8 mouse cellular contexts compared by ENCODE assay signal in the genomic region with DNA sequence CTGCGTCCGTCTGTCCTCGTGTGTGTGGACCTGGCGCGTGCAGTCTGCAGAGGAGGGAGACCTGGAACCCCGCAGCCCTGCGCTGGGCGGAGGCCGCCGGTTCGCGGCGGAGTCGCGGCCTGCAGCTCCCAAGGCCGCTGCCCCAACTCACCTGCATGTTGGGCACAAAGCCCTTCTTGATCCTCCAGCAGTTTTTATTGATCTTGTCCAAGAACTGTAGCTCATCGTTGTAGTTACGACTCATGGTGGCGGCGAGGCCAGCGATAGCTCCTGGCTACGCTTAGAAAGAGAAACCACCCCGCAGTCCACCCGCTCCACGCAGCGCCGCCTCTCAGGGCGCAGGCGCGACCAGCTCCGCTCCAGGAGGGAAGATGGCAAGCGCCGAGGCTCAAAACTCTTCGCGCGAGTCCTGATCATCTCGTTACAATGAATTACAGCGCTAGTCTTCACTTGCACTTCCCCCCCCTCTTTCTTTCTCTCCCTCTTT. TPM values are rescaled to one million over a fixed set of nuclear protein-coding genes. Genes with fewer than 3 reads are reported as not detected.
DNase-seq lines count a peak whose midpoint lies in the region; ATAC-seq and TF ChIP-seq lines count a peak whose summit lies in the region.

Gene Rtcb (minus strand): TSS at position 360 of the 487 bp plus-strand sequence.

- peak; percentile 85 for DNase-seq in G1E (ENCODE audit: low spot score)
- DNase-seq in cerebellum, adult 18-20 months: peak; percentile 90 to 99
- peak; percentile 96 to 99 for DNase-seq in heart, postnatal 36 days
- DNase-seq in layer of hippocampus, adult 2 months (ENCODE audit: low spot score in 2 of 2): peak; percentile 95 to 98
- DNase-seq in lung, embryonic 14.5 days: peak; percentile 98
- DNase-seq in thymus, adult 2 months: peak; percentile 97

- ATAC-seq in G1E (ENCODE audit: extremely low read depth, insufficient number of reproducible peaks, low FRiP score, poor library complexity, severe bottlenecking): peak; percentile 78
- peak; percentile 96 for ATAC-seq in forebrain, embryonic 16.5 days
- peak; percentile 92 for ATAC-seq in lung, embryonic 14.5 days (ENCODE audit: insufficient read depth)

- H3K9ac ChIP-seq in forebrain, embryonic 16.5 days (replicated peaks; ENCODE audit: low read depth, low read length): peak within 1 kb of the TSS; percentile 90
- H3K9ac ChIP-seq in lung, embryonic 14.5 days: peak within 1 kb of the TSS; percentile 92

- WGBS in forebrain, embryonic 16.5 days: under 1% methylated on average over 38 of the region's 38 CpGs
- WGBS in lung, embryonic 14.5 days: under 1% methylated on average over 38 of the region's 38 CpGs
- WGBS in olfactory bulb, adult 2 months: under 1% methylated on average over 38 of the region's 38 CpGs
- under 1% methylated on average over 38 of the region's 38 CpGs for WGBS in thymus, adult 2 months

- peak within 1 kb of the TSS; percentile 98 for H3K4me3 ChIP-seq in G1E (ENCODE audit: low read depth, low read length)
- H3K4me3 ChIP-seq in forebrain, embryonic 16.5 days (replicated peaks; ENCODE audit: low read length): peak within 1 kb of the TSS; percentile 99
- peak within 1 kb of the TSS; percentile 94 for H3K4me3 ChIP-seq in layer of hippocampus, adult 2 months
- H3K4me3 ChIP-seq in lung, embryonic 14.5 days (ENCODE audit: low read depth, low read length): peak within 1 kb of the TSS; percentile 85
- H3K4me3 ChIP-seq in olfactory bulb, adult 2 months (ENCODE audit: insufficient read depth, low read depth, low read length): peak within 1 kb of the TSS; percentile 79
- H3K4me3 ChIP-seq in thymus, adult 2 months (ENCODE audit: control insufficient read depth, insufficient read depth, low read length): peak within 1 kb of the TSS; percentile 75

- peaks cover 33% of the 10 kb centered on the region for H3K36me3 ChIP-seq in G1E (replicated peaks)
- H3K36me3 ChIP-seq in forebrain, embryonic 16.5 days (ENCODE audit: control insufficient read depth, insufficient read depth): peaks cover 7% of the 10 kb centered on the region; the same call in 1 of the 2 replicates
- H3K36me3 ChIP-seq in lung, embryonic 14.5 days (ENCODE audit: insufficient read depth): peaks cover 27% of the 10 kb centered on the region
- peaks cover 18% of the 10 kb centered on the region for H3K36me3 ChIP-seq in thymus, adult 2 months (ENCODE audit: control insufficient read depth, insufficient read depth, low read length)

- intact Hi-C loops in heart, postnatal 36 days (cut with DNase I): loop anchor here (5.0 to 10.0 kb wide), 2 partner anchors 40 to 747 kb away; partner anchors contain the start of genes Hsp90b1, Prdm4 and Ttc41

- peaks cover 7% of the 10 kb centered on the region for H3K27me3 ChIP-seq in G1E (ENCODE audit: insufficient read depth, low read length)
- H3K27me3 ChIP-seq in forebrain, embryonic 16.5 days (replicated peaks; ENCODE audit: control insufficient read depth, insufficient read depth, low read length): no peaks in the 10 kb centered on the region; the same call in 1 of the 2 replicates
- H3K27me3 ChIP-seq in lung, embryonic 14.5 days (ENCODE audit: insufficient read depth, low read length): no peaks in the 10 kb centered on the region
- no peaks in the 10 kb centered on the region for H3K27me3 ChIP-seq in thymus, adult 2 months (ENCODE audit: control insufficient read depth, insufficient read depth, low read length)

- H3K27ac ChIP-seq in forebrain, embryonic 16.5 days (ENCODE audit: low read length): peak within 1 kb of the TSS; percentile 67
- H3K27ac ChIP-seq in layer of hippocampus, adult 2 months: peak within 1 kb of the TSS; percentile 85
- peak within 1 kb of the TSS; percentile 76 for H3K27ac ChIP-seq in lung, embryonic 14.5 days (ENCODE audit: low read depth)
- peak within 1 kb of the TSS; percentile 1; the same call in 1 of the 2 replicates for H3K27ac ChIP-seq in olfactory bulb, adult 2 months (ENCODE audit: insufficient read depth, low read depth, low read length)
- H3K27ac ChIP-seq in thymus, adult 2 months (ENCODE audit: control insufficient read depth, insufficient read depth, low read length): no peak within 1 kb of the TSS; the same call in 1 of the 2 replicates

- TF ChIP-seq CTCF in G1E (IDR thresholded peaks at IDR 0.05; ENCODE audit: low read depth, low read length): no peak
- TF ChIP-seq CTCF in layer of hippocampus, adult 2 months (conservative IDR thresholded peaks at IDR 0.05): no peak
- no peak for TF ChIP-seq CTCF in lung, embryonic 14.5 days (IDR thresholded peaks at IDR 0.05; ENCODE audit: low read depth)
- TF ChIP-seq CTCF in olfactory bulb, adult 2 months (IDR thresholded peaks at IDR 0.05; ENCODE audit: insufficient read depth, low read depth, low read length): no peak
- no peak for TF ChIP-seq CTCF in thymus, adult 2 months (IDR thresholded peaks at IDR 0.05; ENCODE audit: borderline replicate concordance, control insufficient read depth, extremely low read depth, insufficient read depth, low read length, poor library complexity)

- H3K4me2 ChIP-seq in forebrain, embryonic 16.5 days (ENCODE audit: low read length): peak within 1 kb of the TSS; percentile 96
- H3K4me2 ChIP-seq in lung, embryonic 14.5 days: peak within 1 kb of the TSS; percentile 92

- no peaks in the 10 kb centered on the region for H3K9me3 ChIP-seq in G1E (replicated peaks)
- no peaks in the 10 kb centered on the region for H3K9me3 ChIP-seq in forebrain, embryonic 16.5 days (ENCODE audit: control insufficient read depth, low read length)
- H3K9me3 ChIP-seq in lung, embryonic 14.5 days (ENCODE audit: low read depth, low read length): no peaks in the 10 kb centered on the region

- peaks cover 36% of the 10 kb centered on the region for H3K4me1 ChIP-seq in G1E (ENCODE audit: insufficient read depth, low read depth, low read length)
- H3K4me1 ChIP-seq in forebrain, embryonic 16.5 days (replicated peaks; ENCODE audit: control insufficient read depth, insufficient read depth, low read length): peaks cover 7% of the 10 kb centered on the region
- H3K4me1 ChIP-seq in lung, embryonic 14.5 days (ENCODE audit: insufficient read depth): no peaks in the 10 kb centered on the region
- H3K4me1 ChIP-seq in olfactory bulb, adult 2 months (ENCODE audit: control insufficient read depth, insufficient read depth, low read length): no peaks in the 10 kb centered on the region
- H3K4me1 ChIP-seq in thymus, adult 2 months (replicated peaks; ENCODE audit: control insufficient read depth, insufficient read depth, low read length): peaks cover 4% of the 10 kb centered on the region

- TF ChIP-seq POLR2A in olfactory bulb, adult 2 months (IDR thresholded peaks at IDR 0.05; ENCODE audit: insufficient read depth, low read depth, low read length): peak; percentile 72
- TF ChIP-seq POLR2A in thymus, adult 2 months (IDR thresholded peaks at IDR 0.05; ENCODE audit: control insufficient read depth, extremely low read depth, insufficient read depth, low read length, poor library complexity): peak; percentile 68; the same call in 1 of the 2 replicates

RNA-seq across cellular contexts. Expression of gene Rtcb, which starts in this region (rescaled TPM):
- 48.7 and 51.1 TPM in 2 replicates for total RNA-seq in G1E (2014; fragmentation: Nextera tagmentation)
- 140 and 146 TPM in 2 replicates for total RNA-seq in G1E (2017)
- polyA plus RNA-seq in G1E (2012): 49.4 and 69.1 TPM in 2 replicates
- polyA plus RNA-seq in forebrain, embryonic 16.5 days (2015; fragmentation: Nextera tagmentation; extraction: Ambion mirVana): 201 and 202 TPM in 2 replicates
- 10 to 100 TPM; 76.8 to 82.1 TPM for total RNA-seq in heart, postnatal 36 days (2021)
- 100 to 1,000 TPM; 113 to 115 TPM for total RNA-seq in layer of hippocampus, adult 2 months (2021)
- polyA plus RNA-seq in lung, embryonic 14.5 days (2014; fragmentation: Nextera tagmentation; extraction: Ambion mirVana): 178 and 186 TPM in 2 replicates
- polyA plus RNA-seq in olfactory bulb, adult 2 months (2012; ENCODE audit: insufficient read depth, insufficient read length, low replicate concordance, missing spikeins): not detected in 2 replicates
- polyA plus RNA-seq in thymus, adult 2 months (2012; rRNA removed): 58.1 and 59.4 TPM in 2 replicates
